Mouse (Mus musculus) heart, embryonic 14.5 days (tissue): Measurements from ENCODE around the gene Itpk1. TPM values are rescaled to one million over a fixed set of nuclear protein-coding genes. Genes with fewer than 3 reads are reported as not detected.

Experiments
- ATAC-seq: fragments of 200-750 bp; cut with Nextera tagmentation; 2 replicates; pipeline ENCODE4 v1.8.0; 2017; ENCODE audit warnings: low read depth, moderate TSS enrichment; ENCODE audit not compliant: insufficient number of reproducible peaks, insufficient read depth, low FRiP score
- H3K27ac ChIP-seq, 2 experiments: fragments of 200-500 bp in 1 of 2; fragments of 300-500 bp in 1 of 2; sonication (generic) in 1 of 2; replicated peaks in 1 of 2; 2 replicates each; pipeline ENCODE4 v1.5.1; 2012 to 2014; ENCODE audit warnings: low read depth in 2 of 2, low read length in 2 of 2, control low read depth in 1 of 2, mild to moderate bottlenecking in 1 of 2, mixed read lengths in 1 of 2; ENCODE audit not compliant: control insufficient read depth in 1 of 2, insufficient read depth in 1 of 2
- H3K27me3 ChIP-seq: fragments of 300-500 bp; sonication (generic); 2 replicates; pipeline ENCODE4 v1.6.1; 2014; ENCODE audit warnings: mild to moderate bottlenecking, low read length, control low read depth; ENCODE audit not compliant: control insufficient read depth, insufficient read depth
- H3K36me3 ChIP-seq: fragments of 300-500 bp; sonication (generic); 2 replicates; pipeline ENCODE4 v1.6.1; 2014; ENCODE audit warnings: mild to moderate bottlenecking, control low read depth, low read length, mixed read lengths; ENCODE audit not compliant: control insufficient read depth, insufficient read depth
- H3K4me1 ChIP-seq, 2 experiments: fragments of 200-500 bp in 1 of 2; fragments of 300-500 bp in 1 of 2; sonication (generic) in 1 of 2; 2 replicates each; pipeline ENCODE4 v1.6.1; 2012 to 2014; ENCODE audit warnings: low read length in 2 of 2, control low read depth in 1 of 2, mixed read lengths in 1 of 2; ENCODE audit not compliant: control insufficient read depth in 2 of 2, insufficient read depth in 2 of 2
- H3K4me2 ChIP-seq: fragments of 300-500 bp; sonication (generic); 2 replicates; pipeline ENCODE4 v1.6.1; 2014; ENCODE audit warnings: mild to moderate bottlenecking, low read length
- H3K4me3 ChIP-seq, 2 experiments: fragments of 200-500 bp in 1 of 2; fragments of 300-500 bp in 1 of 2; sonication (generic) in 1 of 2; 2 replicates each; pipeline ENCODE4 v1.5.1; 2012 to 2014; ENCODE audit warnings: low read length in 2 of 2, mild to moderate bottlenecking in 2 of 2, control low read depth in 1 of 2, low read depth in 1 of 2, moderate library complexity in 1 of 2; ENCODE audit not compliant: control insufficient read depth in 1 of 2, insufficient read depth in 1 of 2
- H3K9ac ChIP-seq: fragments of 300-500 bp; sonication (generic); 2 replicates; pipeline ENCODE4 v1.6.1; 2014; ENCODE audit warnings: mild to moderate bottlenecking, low read length
- H3K9me3 ChIP-seq: fragments of 300-500 bp; sonication (generic); 2 replicates; pipeline ENCODE4 v1.6.1; 2016; ENCODE audit warnings: low read length, control low read depth; ENCODE audit not compliant: control insufficient read depth
- WGBS: fragments of 180-500 bp; shearing (Covaris S2); extraction: QIAGEN DNeasy Blood & Tissue Kit; methylation state at CpG from one replicate; pipeline ENCODE4 v1.1.7; 2014; 5-methylcytosine and 5-hydroxymethylcytosine counted together
- polyA plus RNA-seq: library from polyadenylated mRNA; unstranded; fragments of >200 nt; fragmentation: Nextera tagmentation; extraction: Ambion mirVana; gene quantifications from 2 replicates; pipeline ENCODE4 v1.2.1, GENCODE M21; 2014

The Itpk1 gene
- polyA plus RNA-seq, 1 experiment from 2014 or later = 4.2 TPM

GRCm38 (mm10) chr12:102696635-102697354 is 7.9 kb downstream of the Itpk1 start:
- Histone ChIP-seq H3K9ac (no peak overlapping the region), H3K27me3 (no peaks in the 10 kb centered on the region)

GRCm38 (mm10) chr12:102695369-102696239 is 9.1 kb downstream of the Itpk1 start:
- WGBS = 68% methylated on average over 18 of the region's 18 CpGs
- Histone ChIP-seq H3K27ac (no peak overlapping the region), H3K27me3 (no peaks in the 10 kb centered on the region), H3K4me2 (no peak overlapping the region), H3K36me3 (no peaks in the 10 kb centered on the region), H3K4me1 (peaks cover 8 to 14% of the 10 kb centered on the region in 2 experiments), H3K4me3 (no peak overlapping the region), H3K9ac (no peak overlapping the region), H3K9me3 (no peaks in the 10 kb centered on the region)
- no peak for ATAC-seq

More at GRCm38 (mm10) chr12:102696635-102697354, 7.9 kb downstream of the Itpk1 start:
- no peak for ATAC-seq
- H3K27ac ChIP-seq = no peak overlapping the region
- no peaks in the 10 kb centered on the region for H3K36me3 ChIP-seq
- no peak overlapping the region for H3K4me2 ChIP-seq
- 87% methylated on average over 14 of the region's 14 CpGs for WGBS
- no peak overlapping the region for H3K4me3 ChIP-seq
- H3K9me3 ChIP-seq = no peaks in the 10 kb centered on the region
- H3K4me1 ChIP-seq = peaks cover 8 to 14% of the 10 kb centered on the region in 2 experiments

- WGBS = 77% methylated on average over 6 of the region's 7 CpGs
- no peaks in the 10 kb centered on the region for H3K27me3 ChIP-seq
- H3K27ac ChIP-seq = no peak overlapping the region
- H3K4me1 ChIP-seq = peaks cover 3 to 5% of the 10 kb centered on the region in 2 experiments; a peak in 3 of 4 replicates
- no peaks in the 10 kb centered on the region for H3K9me3 ChIP-seq
- ATAC-seq = no peak
- no peak overlapping the region for H3K9ac ChIP-seq
- no peak overlapping the region for H3K4me3 ChIP-seq
- no peaks in the 10 kb centered on the region for H3K36me3 ChIP-seq
- no peak overlapping the region for H3K4me2 ChIP-seq
Measured at GRCm38 (mm10) chr12:102691761-102692160, 13.0 kb downstream of the Itpk1 start.

- Histone ChIP-seq H3K4me1 (peaks cover 0 to 3% of the 10 kb centered on the region in 2 experiments; a peak in 3 of 4 replicates), H3K4me3 (no peak overlapping the region), H3K9me3 (no peaks in the 10 kb centered on the region), H3K36me3 (no peaks in the 10 kb centered on the region), H3K27ac (no peak overlapping the region), H3K4me2 (no peak overlapping the region), H3K9ac (no peak overlapping the region), H3K27me3 (no peaks in the 10 kb centered on the region)
- 85% methylated on average over 11 of the region's 11 CpGs for WGBS
- no peak for ATAC-seq
Measured at GRCm38 (mm10) chr12:102691180-102691579, 13.6 kb downstream of the Itpk1 start.

GRCm38 (mm10) chr12:102689773-102690563 is 14.8 kb downstream of the Itpk1 start:
- Histone ChIP-seq H3K4me1 (peaks cover 10% of the 10 kb centered on the region in 2 experiments), H3K27me3 (no peaks in the 10 kb centered on the region), H3K4me2 (no peak overlapping the region), H3K9me3 (no peaks in the 10 kb centered on the region), H3K36me3 (no peaks in the 10 kb centered on the region), H3K27ac (no peak overlapping the region), H3K9ac (no peak overlapping the region), H3K4me3 (no peak overlapping the region)
- 72% methylated on average over 15 of the region's 15 CpGs for WGBS
- ATAC-seq = no peak

- no peak overlapping the region for H3K9ac ChIP-seq
- no peak overlapping the region for H3K4me3 ChIP-seq
- no peak overlapping the region for H3K27ac ChIP-seq
- no peak for ATAC-seq
- H3K9me3 ChIP-seq = no peaks in the 10 kb centered on the region
- no peaks in the 10 kb centered on the region for H3K27me3 ChIP-seq
- WGBS = 87% methylated on average over 5 of the region's 5 CpGs
- H3K4me1 ChIP-seq = peaks cover 27 to 30% of the 10 kb centered on the region in 2 experiments
- no peaks in the 10 kb centered on the region for H3K36me3 ChIP-seq
- no peak overlapping the region for H3K4me2 ChIP-seq
Measured at GRCm38 (mm10) chr12:102686321-102686720, 18.4 kb downstream of the Itpk1 start.

- no peak overlapping the region for H3K9ac ChIP-seq
- H3K9me3 ChIP-seq = no peaks in the 10 kb centered on the region
- H3K4me1 ChIP-seq = peaks cover 33% of the 10 kb centered on the region in 2 experiments
- H3K36me3 ChIP-seq = no peaks in the 10 kb centered on the region
- no peak overlapping the region for H3K4me3 ChIP-seq
- WGBS = 38% methylated on average over 9 of the region's 9 CpGs
- no peak overlapping the region for H3K27ac ChIP-seq
- H3K4me2 ChIP-seq = no peak overlapping the region
- H3K27me3 ChIP-seq = no peaks in the 10 kb centered on the region
- no peak for ATAC-seq
Measured at GRCm38 (mm10) chr12:102685523-102685931, 19.2 kb downstream of the Itpk1 start.
